Comparison of ENCODE assay signal across 8 mouse cellular contexts in genomic region chr1:75317241-75318201, GRCm38 (mm10). TPM values are rescaled to one million over a fixed set of nuclear protein-coding genes. Genes with fewer than 3 reads are reported as not detected.
DNase-seq lines count a peak whose midpoint lies in the region; ATAC-seq and TF ChIP-seq lines count a peak whose summit lies in the region.

Gene Dnpep, minus strand, starts transcription at chr1:75317990.

- H3K4me2 ChIP-seq in forebrain, embryonic 12.5 days: peak within 1 kb of the TSS; percentile 78
- H3K4me2 ChIP-seq in heart, postnatal 0 days (ENCODE audit: low read depth, low read length): peak within 1 kb of the TSS; percentile 66
- H3K4me2 ChIP-seq in liver, embryonic 16.5 days (ENCODE audit: low read depth, low read length): peak within 1 kb of the TSS; percentile 96
- H3K4me2 ChIP-seq in neural tube, embryonic 13.5 days: peak within 1 kb of the TSS; percentile 72

- peaks cover 31% of the 10 kb centered on the region for H3K36me3 ChIP-seq in E14TG2a.4 (ENCODE audit: insufficient read depth, low read length)
- peaks cover 30% of the 10 kb centered on the region for H3K36me3 ChIP-seq in forebrain, embryonic 12.5 days (replicated peaks)
- H3K36me3 ChIP-seq in heart, postnatal 0 days (replicated peaks; ENCODE audit: control insufficient read depth, insufficient read depth, low read length): peaks cover 21% of the 10 kb centered on the region
- H3K36me3 ChIP-seq in liver, embryonic 16.5 days (ENCODE audit: control insufficient read depth, insufficient read depth): peaks cover 4% of the 10 kb centered on the region
- H3K36me3 ChIP-seq in neural tube, embryonic 13.5 days: peaks cover 32% of the 10 kb centered on the region
- H3K36me3 ChIP-seq in testis, adult 2 months (ENCODE audit: control insufficient read depth, insufficient read depth, low read length): 0 out of 2 replicates have a peak, but pooled peaks cover 2% of the 10 kb centered on the region

- peak; percentile 19; the same call in 1 of the 2 replicates for TF ChIP-seq CTCF in E14TG2a.4 (conservative IDR thresholded peaks at IDR 0.05; ENCODE audit: low read length)
- peak; percentile 73 for TF ChIP-seq CTCF in heart, postnatal 0 days (IDR thresholded peaks at IDR 0.05; ENCODE audit: low read depth)
- peak; percentile 57 for TF ChIP-seq CTCF in testis, adult 2 months (IDR thresholded peaks at IDR 0.05; ENCODE audit: control insufficient read depth, insufficient read depth, insufficient replicate concordance, low read depth, low read length)

- TF ChIP-seq POLR2A in testis, adult 2 months (IDR thresholded peaks at IDR 0.05; ENCODE audit: control insufficient read depth, low read depth, low read length): peak; percentile 8

- peaks cover 29% of the 10 kb centered on the region for H3K4me1 ChIP-seq in E14TG2a.4 (replicated peaks; ENCODE audit: low read depth, low read length)
- peaks cover 9% of the 10 kb centered on the region for H3K4me1 ChIP-seq in forebrain, embryonic 12.5 days
- H3K4me1 ChIP-seq in heart, postnatal 0 days (ENCODE audit: control insufficient read depth, insufficient read depth): peaks cover 6% of the 10 kb centered on the region; the same call in 1 of the 2 replicates
- peaks cover 17% of the 10 kb centered on the region for H3K4me1 ChIP-seq in liver, embryonic 16.5 days (ENCODE audit: control insufficient read depth, low read depth, low read length)
- H3K4me1 ChIP-seq in neural tube, embryonic 13.5 days (replicated peaks): peaks cover 11% of the 10 kb centered on the region
- H3K4me1 ChIP-seq in testis, adult 2 months (ENCODE audit: control insufficient read depth, insufficient read depth, low read length): peaks cover 18% of the 10 kb centered on the region

- peak within 1 kb of the TSS; percentile 89 for H3K27ac ChIP-seq in forebrain, embryonic 12.5 days
- peak within 1 kb of the TSS; percentile 97 for H3K27ac ChIP-seq in heart, postnatal 0 days (ENCODE audit: low read depth)
- H3K27ac ChIP-seq in liver, embryonic 16.5 days (ENCODE audit: low read length): peak within 1 kb of the TSS; percentile 97
- H3K27ac ChIP-seq in neural tube, embryonic 13.5 days (replicated peaks): peak within 1 kb of the TSS; percentile 90
- H3K27ac ChIP-seq in testis, adult 2 months (ENCODE audit: control insufficient read depth, insufficient read depth, low read depth, low read length): peak within 1 kb of the TSS; percentile 93

- H3K27me3 ChIP-seq in E14TG2a.4 (ENCODE audit: insufficient read depth, low read length): no peaks in the 10 kb centered on the region
- H3K27me3 ChIP-seq in forebrain, embryonic 12.5 days: no peaks in the 10 kb centered on the region
- H3K27me3 ChIP-seq in heart, postnatal 0 days (ENCODE audit: control insufficient read depth, insufficient read depth, low read length): no peaks in the 10 kb centered on the region
- H3K27me3 ChIP-seq in liver, embryonic 16.5 days (ENCODE audit: control insufficient read depth, insufficient read depth, low read depth, low read length): no peaks in the 10 kb centered on the region
- no peaks in the 10 kb centered on the region for H3K27me3 ChIP-seq in neural tube, embryonic 13.5 days
- no peaks in the 10 kb centered on the region for H3K27me3 ChIP-seq in testis, adult 2 months (ENCODE audit: control insufficient read depth, insufficient read depth, low read length)

- peak; percentile 100 for DNase-seq in c-Kit-positive CD71-positive TER-119-positive erythroid progenitor cells, embryonic 14.5 days (ENCODE audit: low spot score)
- peak; percentile 100 for DNase-seq in heart, postnatal 0 days (ENCODE audit: low spot score)
- peak; percentile 100 for DNase-seq in kidney, postnatal 4 days

- H3K9me3 ChIP-seq in E14TG2a.4 (ENCODE audit: low read length): no peaks in the 10 kb centered on the region
- H3K9me3 ChIP-seq in forebrain, embryonic 12.5 days: no peaks in the 10 kb centered on the region
- no peaks in the 10 kb centered on the region for H3K9me3 ChIP-seq in heart, postnatal 0 days (replicated peaks; ENCODE audit: control insufficient read depth, low read length)
- H3K9me3 ChIP-seq in liver, embryonic 16.5 days (replicated peaks; ENCODE audit: control insufficient read depth, low read length): no peaks in the 10 kb centered on the region
- H3K9me3 ChIP-seq in neural tube, embryonic 13.5 days: no peaks in the 10 kb centered on the region

- peak; percentile 98 for ATAC-seq in forebrain, embryonic 12.5 days (ENCODE audit: low FRiP score)
- ATAC-seq in heart, postnatal 0 days (ENCODE audit: insufficient read depth, low read depth): peak; percentile 94
- peak; percentile 93 for ATAC-seq in liver, embryonic 16.5 days (ENCODE audit: low read depth)
- peak; percentile 98 for ATAC-seq in neural tube, embryonic 13.5 days (ENCODE audit: low read depth)

- peak within 1 kb of the TSS; percentile 95 for H3K4me3 ChIP-seq in E14TG2a.4 (replicated peaks; ENCODE audit: low read length)
- H3K4me3 ChIP-seq in forebrain, embryonic 12.5 days (replicated peaks): peak within 1 kb of the TSS; percentile 67
- peak within 1 kb of the TSS; percentile 83 for H3K4me3 ChIP-seq in heart, postnatal 0 days (ENCODE audit: low read depth, low read length)
- peak within 1 kb of the TSS; percentile 88 for H3K4me3 ChIP-seq in liver, embryonic 16.5 days (ENCODE audit: low read depth, low read length)
- peak within 1 kb of the TSS; percentile 60 for H3K4me3 ChIP-seq in neural tube, embryonic 13.5 days
- peak within 1 kb of the TSS; percentile 96 for H3K4me3 ChIP-seq in testis, adult 2 months (ENCODE audit: control insufficient read depth, low read depth, low read length)

- under 1% methylated on average over 88 of the region's 92 CpGs for WGBS in forebrain, embryonic 12.5 days
- WGBS in heart, postnatal 0 days: under 1% methylated on average over 90 of the region's 92 CpGs
- under 1% methylated on average over 92 of the region's 92 CpGs for WGBS in liver, embryonic 16.5 days (ENCODE audit: insufficient replicate concordance)
- under 1% methylated on average over 91 of the region's 92 CpGs for WGBS in neural tube, embryonic 13.5 days

- H3K9ac ChIP-seq in forebrain, embryonic 12.5 days: peak within 1 kb of the TSS; percentile 68
- H3K9ac ChIP-seq in heart, postnatal 0 days (replicated peaks; ENCODE audit: low read depth, low read length): peak within 1 kb of the TSS; percentile 77
- H3K9ac ChIP-seq in liver, embryonic 16.5 days (ENCODE audit: low read depth, low read length): peak within 1 kb of the TSS; percentile 79
- H3K9ac ChIP-seq in neural tube, embryonic 13.5 days: peak within 1 kb of the TSS; percentile 74

- no peak; the same call in 1 of the 2 replicates for TF ChIP-seq EP300 in heart, postnatal 0 days (IDR thresholded peaks at IDR 0.05; ENCODE audit: low read depth)

RNA-seq across cellular contexts. Expression of gene Dnpep, which starts in this region (rescaled TPM):
- polyA plus RNA-seq in forebrain, embryonic 12.5 days (2016; fragmentation: Nextera tagmentation; extraction: Ambion mirVana): 137 and 140 TPM in 2 replicates
- 202 and 236 TPM in 2 replicates for total RNA-seq in heart, postnatal 0 days (2014; rRNA removed; ENCODE audit: low replicate concordance)
- polyA plus RNA-seq in heart, postnatal 0 days (2015; fragmentation: Nextera tagmentation; extraction: Ambion mirVana): 147 TPM in 2 replicates
- 52.4 and 52.7 TPM in 2 replicates for polyA plus RNA-seq in liver, embryonic 16.5 days (2015; fragmentation: Nextera tagmentation; extraction: Ambion mirVana)
- 187 and 190 TPM in 2 replicates for polyA plus RNA-seq in neural tube, embryonic 13.5 days (2015; fragmentation: Nextera tagmentation; extraction: Ambion mirVana)
- polyA plus RNA-seq in testis, adult 2 months (2012; rRNA removed): 158 and 175 TPM in 2 replicates

Comparison
In these comparisons a context has a peak if more than half of its experiments do, and no peak if none do; other contexts are left out.
1. Peak in every context shown above with its lines: DNase-seq, ATAC-seq, H3K4me3 ChIP-seq and H3K27ac ChIP-seq.
2. CTCF ChIP-seq: peak in every context shown above with its lines; median percentile 73 in heart, postnatal 0 days; 57 in testis, adult 2 months; 19 in E14TG2a.4.